Mouse (Mus musculus): Measurements from ENCODE around the gene Tcf20.

- no peak for TF ChIP-seq CTCF (IDR thresholded peaks at IDR 0.05; ENCODE audit: low read depth)
- no peak for TF ChIP-seq EP300 (IDR thresholded peaks at IDR 0.05; ENCODE audit: low read depth)
Observed at GRCm38 (mm10) chr15:82995239-82995638, 7.6 kb upstream of the Tcf20 start.

All from liver, embryonic 14.5 days (tissue).